Mouse (Mus musculus) right cerebral cortex, postnatal 10 days (tissue): ENCODE measurements at regions not wholly inside any gene's neighbourhood (a gene's known extent, or its start where the extent isn't known, plus 50 kb on each side); places are given as distances from the start of the nearest gene placed in this dataset.
"Not testable (repeated sequence)": the region's sequence is repeated elsewhere in the genome, so short reads cannot be mapped to it uniquely, and the experiment has no call there.

Source experiments
- DNase-seq, 2 experiments: peaks; one replicate each; pipeline ENCODE4 v3.0.0; 2021; ENCODE audit warnings: low spot score in 2 of 2

- no peak for DNase-seq
Measured at GRCm38 (mm10) chr13:44453131-44453530, 276.1 kb upstream of the Jarid2 start.

GRCm38 (mm10) chr13:44454136-44454535 is 275.1 kb upstream of the Jarid2 start:
- no peak for DNase-seq

GRCm38 (mm10) chr13:44455193-44455592 is 274.1 kb upstream of the Jarid2 start:
- DNase-seq, result no peak

GRCm38 (mm10) chr13:44458744-44459143 is 270.5 kb upstream of the Jarid2 start:
- no peak for DNase-seq

- no peak for DNase-seq
Measured at GRCm38 (mm10) chr13:44459148-44459547, 270.1 kb upstream of the Jarid2 start.

GRCm38 (mm10) chr13:44463675-44464074 is 265.6 kb upstream of the Jarid2 start:
- no peak for DNase-seq

DNA sequence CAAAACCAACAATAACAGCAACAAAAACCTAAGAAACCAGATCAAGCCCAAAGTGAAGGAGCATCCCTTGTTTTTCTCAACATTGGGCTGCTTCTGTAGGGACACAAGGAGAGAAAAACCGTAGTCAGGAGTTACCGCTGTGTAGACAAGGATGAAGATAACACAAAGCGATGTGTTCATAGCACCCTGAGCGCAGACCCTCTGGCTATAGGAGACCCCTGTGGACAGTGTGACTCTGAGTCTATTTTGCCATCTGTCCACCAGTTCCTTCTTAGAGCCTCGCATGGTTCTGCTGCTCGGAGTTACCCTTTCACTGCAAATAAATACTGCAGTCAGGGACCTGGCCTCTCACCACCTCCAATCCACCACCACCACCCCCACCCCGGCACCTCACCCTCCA is 263.7 kb upstream of the Jarid2 start:
- DNase-seq, result no peak

DNA sequence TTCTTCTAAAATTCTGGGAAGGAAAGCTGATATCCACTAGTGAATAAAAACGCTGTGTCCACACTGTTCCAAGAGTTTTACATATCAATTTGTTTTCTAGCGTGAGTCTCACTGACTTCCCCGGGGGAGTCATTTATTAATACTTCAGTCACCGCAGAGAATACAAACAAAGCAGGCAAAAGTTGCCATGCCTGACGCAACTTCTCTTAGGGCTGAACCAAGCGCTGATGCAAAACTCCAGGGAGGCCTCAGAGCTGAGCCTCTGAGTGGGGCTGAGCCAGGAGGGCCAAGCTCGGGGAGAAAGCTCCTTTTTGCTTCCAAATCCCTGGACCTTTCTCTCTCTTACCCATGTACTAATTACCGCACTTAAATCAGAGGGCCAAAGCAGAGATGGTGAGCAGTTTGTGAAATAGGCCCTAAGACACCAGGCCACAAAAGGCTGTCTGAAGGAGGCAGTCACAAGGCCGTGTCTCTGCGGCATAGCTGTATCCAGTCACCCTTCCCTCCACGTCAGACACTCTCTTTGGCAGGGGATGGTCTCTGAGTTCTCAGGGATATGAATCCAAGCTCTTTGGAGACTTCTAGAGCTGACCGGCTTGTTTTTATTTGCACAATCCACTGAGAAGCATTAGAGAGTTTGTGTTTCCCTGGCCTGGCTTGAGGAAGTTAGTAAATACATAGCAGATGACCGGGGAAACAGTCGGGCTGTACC is 260.2 kb upstream of the Jarid2 start:
- DNase-seq, result no peak

GRCm38 (mm10) chr13:44469675-44470074 is 259.6 kb upstream of the Jarid2 start:
- DNase-seq, result no peak

DNA sequence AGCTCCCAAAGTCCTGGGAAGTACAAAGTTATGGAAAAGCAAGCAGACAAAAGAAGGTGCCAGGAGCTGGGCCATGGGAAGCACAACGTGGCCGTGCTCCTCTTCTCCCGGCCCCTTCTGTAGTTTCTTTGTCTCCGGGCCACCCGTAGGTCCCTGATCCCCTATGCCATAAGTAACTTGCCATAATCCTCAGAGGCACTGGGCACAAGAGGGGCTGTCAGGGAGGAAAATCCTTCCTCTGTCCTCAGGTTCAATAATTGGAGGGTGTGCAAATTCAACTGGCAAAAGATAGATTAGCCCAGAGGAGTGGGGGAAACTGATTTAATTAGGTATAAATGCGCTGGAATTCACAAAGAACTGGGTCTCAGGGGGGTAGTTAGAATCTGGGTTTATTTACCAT is 256.1 kb upstream of the Jarid2 start:
- no peak for DNase-seq

GRCm38 (mm10) chr13:44476901-44477300 is 252.4 kb upstream of the Jarid2 start:
- no peak for DNase-seq

GRCm38 (mm10) chr13:44480128-44480527 is 249.1 kb upstream of the Jarid2 start:
- no peak for DNase-seq

DNA sequence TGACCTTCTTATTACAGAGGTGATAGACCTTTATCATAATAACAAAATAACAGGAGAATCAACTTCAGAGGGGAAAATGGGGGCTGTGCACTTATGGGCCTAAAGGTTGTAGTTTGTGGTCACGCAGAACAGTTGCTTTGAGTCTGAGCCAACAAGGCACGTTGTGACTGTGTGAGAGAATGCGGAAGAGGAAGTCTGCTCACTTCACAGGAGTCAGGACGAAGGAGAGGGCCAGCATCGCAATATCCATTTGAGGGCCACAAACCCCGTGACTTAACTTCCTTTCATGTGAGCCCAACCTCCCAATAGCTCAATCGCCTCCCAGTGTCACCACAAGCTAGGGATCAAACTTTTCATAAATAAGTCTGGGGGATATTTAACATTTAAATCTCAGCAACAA is 246.6 kb upstream of the Jarid2 start:
- DNase-seq, result no peak

DNA sequence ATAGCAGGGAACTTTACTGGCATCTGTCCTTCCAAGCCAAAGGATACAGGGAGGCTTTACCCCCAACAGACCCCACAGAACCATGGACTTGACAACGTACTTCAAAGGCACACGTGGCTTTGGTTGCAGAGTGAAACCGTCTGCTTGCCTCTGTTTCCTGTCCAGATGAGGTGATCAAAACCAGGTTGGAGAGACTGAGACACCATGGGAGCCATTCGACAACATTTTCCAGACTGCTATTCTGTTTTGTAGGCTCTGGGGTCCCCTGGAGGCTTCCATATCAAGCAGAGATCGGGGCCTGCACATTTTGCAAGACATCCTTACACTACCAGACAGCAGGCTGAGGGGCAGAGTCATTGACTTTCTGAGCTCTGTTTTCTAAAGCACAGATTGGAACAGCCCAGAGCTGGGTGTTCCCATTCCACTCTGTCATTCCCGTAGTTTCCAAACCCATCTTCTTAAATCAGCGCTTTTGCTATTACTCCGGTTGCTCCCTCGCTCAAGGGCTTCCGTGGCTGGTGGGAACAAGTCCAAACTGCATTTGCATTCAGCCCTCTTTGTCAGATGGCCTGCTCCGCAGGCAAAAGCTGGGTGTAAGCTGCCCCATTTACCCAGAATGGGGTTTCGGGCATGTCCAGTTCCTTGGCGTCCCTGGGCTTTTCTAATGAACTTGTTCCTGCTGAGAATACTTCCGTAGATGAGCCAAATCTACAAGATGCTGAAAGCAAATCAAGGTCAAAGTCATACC is 244.5 kb upstream of the Jarid2 start:
- peak; percentile 45 to 63 for DNase-seq

DNA sequence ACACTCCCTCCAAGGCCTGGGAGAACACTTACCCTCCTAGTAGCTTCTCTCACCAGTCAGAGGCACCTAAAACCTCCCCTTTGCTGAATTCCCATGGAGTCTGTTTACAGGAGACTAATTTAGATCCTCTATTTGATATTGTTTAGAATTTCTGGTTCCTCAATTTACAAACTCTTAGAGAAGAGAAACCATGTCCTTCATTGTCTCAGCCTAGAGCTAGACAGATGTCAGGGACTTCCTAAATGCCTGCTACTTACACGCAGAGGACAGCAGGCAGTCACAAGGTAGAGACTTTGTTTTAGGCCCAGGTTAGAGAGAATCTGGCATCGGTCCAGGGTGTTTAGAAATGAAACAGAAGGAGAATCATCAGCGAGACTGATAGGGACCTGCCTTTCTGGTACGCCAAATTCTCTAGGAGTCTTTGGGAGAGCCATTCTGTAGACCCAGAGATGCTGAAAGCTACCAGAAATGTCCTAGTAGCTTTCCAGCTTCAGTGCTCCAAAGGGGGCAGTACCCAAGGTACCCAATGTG is 238.3 kb upstream of the Jarid2 start:
- no peak for DNase-seq

- DNase-seq, result no peak
Measured at GRCm38 (mm10) chr13:44493884-44494283, 235.4 kb upstream of the Jarid2 start.

DNA sequence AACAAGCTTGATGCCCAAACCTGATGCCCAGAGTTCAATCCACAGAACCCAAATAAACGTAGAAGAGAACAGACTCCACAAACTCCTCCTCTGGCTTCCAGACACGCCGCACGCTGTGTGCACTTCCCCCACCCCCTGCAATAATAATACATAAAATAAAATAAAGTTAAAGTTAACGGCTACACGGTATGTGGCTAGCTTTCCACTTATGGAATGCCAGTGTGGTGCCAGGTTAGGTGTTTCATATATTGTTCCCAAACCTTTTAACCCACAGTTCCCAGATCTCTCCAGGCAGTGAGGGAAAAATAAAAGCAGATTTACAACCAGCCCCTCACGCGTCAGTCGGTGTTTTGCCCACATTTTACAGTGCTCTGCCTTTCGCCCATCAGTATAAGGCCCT is 233.8 kb upstream of the Jarid2 start:
- DNase-seq, result no peak

- DNase-seq, result no peak
Measured at GRCm38 (mm10) chr13:44496596-44496995, 232.7 kb upstream of the Jarid2 start.

- DNase-seq, result not testable (repeated sequence)
Measured at GRCm38 (mm10) chr13:44500896-44501295, 228.4 kb upstream of the Jarid2 start.

- peak in 1 of 2 experiments; percentile 36 for DNase-seq
Measured at GRCm38 (mm10) chr13:44501777-44502321, 227.4 kb upstream of the Jarid2 start.

DNA sequence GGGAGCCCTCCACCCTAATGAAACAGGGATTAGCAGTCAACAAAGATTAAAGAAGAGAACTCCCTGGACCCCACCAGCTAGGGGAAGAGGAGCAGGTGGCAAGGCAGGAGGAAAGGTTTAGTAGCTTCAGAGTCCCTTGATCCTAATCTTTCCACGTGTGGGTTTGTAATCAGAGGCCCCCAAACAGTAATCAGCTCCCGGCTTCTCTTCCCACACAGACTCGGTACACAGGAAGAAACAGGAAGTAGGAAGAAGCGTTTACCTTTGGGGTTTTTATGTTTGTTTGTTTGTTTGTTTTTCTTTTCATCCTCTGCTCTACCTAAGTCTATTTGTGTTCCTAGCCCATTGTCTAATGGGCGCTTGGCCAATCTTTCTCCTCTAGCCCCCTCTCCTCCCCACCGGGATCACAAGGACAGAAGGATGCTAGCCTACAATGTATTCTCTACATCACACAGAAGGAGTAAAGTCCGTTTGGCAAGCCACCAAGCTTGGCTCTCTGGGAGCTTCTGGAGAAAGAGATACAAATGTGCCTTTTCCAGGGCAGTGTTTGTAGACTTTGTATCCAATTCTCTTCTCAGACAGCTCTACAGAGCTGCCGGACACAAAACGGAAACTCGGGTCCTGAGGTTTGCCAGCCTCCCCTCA is 226.5 kb upstream of the Jarid2 start:
- peak; percentile 47 to 59 for DNase-seq

GRCm38 (mm10) chr13:44503257-44503950 is 225.9 kb upstream of the Jarid2 start:
- DNase-seq, result no peak
